Comparison of ENCODE assay signal across 8 mouse cellular contexts in the genomic region with DNA sequence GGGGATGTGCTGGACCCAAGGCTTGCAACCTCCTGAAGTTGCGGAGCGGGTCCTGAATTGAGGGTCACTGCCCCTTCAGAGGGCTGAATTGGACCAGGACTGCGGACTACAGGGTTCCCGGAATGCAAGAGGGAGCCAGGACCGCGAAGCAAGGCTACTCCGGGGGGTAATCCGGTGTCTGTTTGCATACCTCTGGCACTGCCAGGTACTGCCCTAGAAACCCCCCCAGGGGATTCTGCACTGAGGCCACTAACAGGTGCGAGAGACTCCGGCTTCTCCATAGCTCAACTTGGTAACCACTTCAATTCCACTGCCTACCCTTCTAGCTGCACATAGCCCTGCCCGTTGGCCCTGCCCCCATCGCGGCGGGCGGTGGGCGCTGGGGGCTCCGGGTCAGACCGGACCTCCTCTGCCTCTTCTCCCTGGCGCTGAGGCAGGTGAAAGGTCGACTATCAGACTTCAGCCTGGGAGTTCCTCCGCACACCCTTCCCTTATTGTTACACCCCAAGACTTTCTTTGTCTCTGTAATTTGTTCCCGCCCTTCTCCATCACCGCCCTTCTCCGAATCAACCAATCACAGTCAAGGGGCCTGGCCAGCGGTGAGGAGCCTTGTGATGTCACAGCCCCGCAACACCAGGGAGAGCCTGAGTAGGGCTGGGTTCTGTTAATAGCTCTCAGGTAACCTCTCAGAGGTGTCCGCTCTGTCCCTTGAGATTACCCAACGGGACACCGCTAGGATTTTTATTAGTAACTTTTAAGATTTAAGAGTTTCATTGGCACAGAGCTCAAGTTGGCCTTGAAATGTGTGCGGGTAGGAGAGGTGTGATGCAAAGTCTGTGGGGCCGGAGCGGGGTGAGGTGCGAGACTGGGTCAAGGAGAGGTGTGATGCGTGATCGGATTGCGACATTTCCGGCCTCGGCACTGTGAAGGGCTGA. TPM values are rescaled to one million over a fixed set of nuclear protein-coding genes. Genes with fewer than 3 reads are reported as not detected.
DNase-seq lines count a peak whose midpoint lies in the region; ATAC-seq and TF ChIP-seq lines count a peak whose summit lies in the region.

A gene (minus strand): TSS at position 517 of the 935 bp plus-strand sequence.
A gene (plus strand): TSS at position 602 of the 935 bp plus-strand sequence.

- peaks cover 29% of the 10 kb centered on the region for H3K36me3 ChIP-seq in hindbrain, embryonic 10.5 days
- H3K36me3 ChIP-seq in lung, postnatal 0 days (ENCODE audit: insufficient read depth, low read length) = peaks cover 8% of the 10 kb centered on the region; the same call in 1 of the 2 replicates

- peak; percentile 42; the same call in 1 of the 2 replicates for TF ChIP-seq EP300 in lung, postnatal 0 days (IDR thresholded peaks at IDR 0.05)

- H3K4me2 ChIP-seq in lung, postnatal 0 days (replicated peaks; ENCODE audit: low read depth, low read length) = peak within 1 kb of the TSS; percentile 73

- no peak for TF ChIP-seq CTCF in lung, postnatal 0 days (IDR thresholded peaks at IDR 0.05)

- H3K9me3 ChIP-seq in hindbrain, embryonic 10.5 days = no peaks in the 10 kb centered on the region
- H3K9me3 ChIP-seq in lung, postnatal 0 days (ENCODE audit: low read length) = no peaks in the 10 kb centered on the region

- no peaks in the 10 kb centered on the region for H3K27me3 ChIP-seq in hindbrain, embryonic 10.5 days (ENCODE audit: insufficient read depth, poor library complexity, severe bottlenecking)
- no peaks in the 10 kb centered on the region for H3K27me3 ChIP-seq in lung, postnatal 0 days (replicated peaks; ENCODE audit: insufficient read depth, low read length)

- H3K4me1 ChIP-seq in hindbrain, embryonic 10.5 days (replicated peaks) = peaks cover 50% of the 10 kb centered on the region
- H3K4me1 ChIP-seq in lung, postnatal 0 days (ENCODE audit: insufficient read depth, low read depth, low read length) = no peaks in the 10 kb centered on the region

- H3K4me3 ChIP-seq in hindbrain, embryonic 10.5 days = peak within 1 kb of the TSS; percentile 98
- H3K4me3 ChIP-seq in lung, postnatal 0 days (ENCODE audit: low read depth, low read length) = peak within 1 kb of the TSS; percentile 82

- H3K27ac ChIP-seq in hindbrain, embryonic 10.5 days = peak within 1 kb of the TSS; percentile 99
- peak within 1 kb of the TSS; percentile 93 for H3K27ac ChIP-seq in lung, postnatal 0 days (ENCODE audit: low read length)

- H3K9ac ChIP-seq in lung, postnatal 0 days (replicated peaks; ENCODE audit: low read depth) = peak within 1 kb of the TSS; percentile 65

- peak; percentile 91 for DNase-seq in MN1 (ENCODE audit: low spot score)
- DNase-seq in cerebellum, adult 8-10 months = peak; percentile 84
- peak; percentile 92 for DNase-seq in hindbrain, embryonic 10.5 days (ENCODE audit: low spot score)
- peak; percentile 92 for DNase-seq in layer of hippocampus, adult 9-11 months
- DNase-seq in lung, postnatal 0 days (ENCODE audit: low spot score) = peak; percentile 99
- peak; percentile 77 for DNase-seq in ovary, postnatal 14 days (ENCODE audit: low spot score)
- DNase-seq in thymus, postnatal 14 days = peak; percentile 93

- peak; percentile 92 for ATAC-seq in frontal cortex, adult (ENCODE audit: low TSS enrichment)
- peak; percentile 93 for ATAC-seq in lung, postnatal 0 days

- WGBS in hindbrain, embryonic 10.5 days = under 1% methylated on average over 38 of the region's 38 CpGs
- under 1% methylated on average over 37 of the region's 38 CpGs for WGBS in lung, postnatal 0 days

RNA-seq across cellular contexts. Expression of the first gene that starts in this region (rescaled TPM):
- 11.4 and 15.2 TPM in 2 replicates for polyA plus RNA-seq in hindbrain, embryonic 10.5 days (2016; fragmentation: Nextera tagmentation; extraction: Ambion mirVana)
- 6.4 and 7.0 TPM in 2 replicates for polyA plus RNA-seq in lung, postnatal 0 days (2015; fragmentation: Nextera tagmentation; extraction: Ambion mirVana)

RNA-seq across cellular contexts. Expression of the second gene that starts in this region (rescaled TPM):
- polyA plus RNA-seq in hindbrain, embryonic 10.5 days (2016; fragmentation: Nextera tagmentation; extraction: Ambion mirVana) = 12.5 and 13.4 TPM in 2 replicates
- 3.8 and 3.9 TPM in 2 replicates for polyA plus RNA-seq in lung, postnatal 0 days (2015; fragmentation: Nextera tagmentation; extraction: Ambion mirVana)

Comparison
In these comparisons a context has a peak if more than half of its experiments do, and no peak if none do; other contexts are left out.
1. Peak in every context shown above with its lines: DNase-seq, ATAC-seq, H3K4me3 ChIP-seq and H3K27ac ChIP-seq.